Mouse (Mus musculus): ENCODE measurements around the gene Ptpro.

GRCm38 (mm10) chr6:137504052-137504451, 251.9 kb downstream of the Ptpro start:
- TF ChIP-seq CTCF (IDR thresholded peaks at IDR 0.05; ENCODE audit: low read depth), result no peak
- no peak for TF ChIP-seq EP300 (IDR thresholded peaks at IDR 0.05; ENCODE audit: low read depth)

Data from liver, embryonic 14.5 days (tissue).